ENCODE assay signal across 8 mouse cellular contexts in genomic region chr14:26638708-26639084, GRCm38 (mm10). TPM values are rescaled to one million over a fixed set of nuclear protein-coding genes. Genes with fewer than 3 reads are reported as not detected.
DNase-seq lines count a peak whose midpoint lies in the region; ATAC-seq lines count a peak whose summit lies in the region.

No protein-coding gene starts in this region.

- WGBS in limb, embryonic 11.5 days = 0% methylated on average over 16 of the region's 16 CpGs
- WGBS in midbrain, embryonic 11.5 days = 0% methylated on average over 16 of the region's 16 CpGs

- no peaks in the 10 kb centered on the region for H3K27me3 ChIP-seq in limb, embryonic 11.5 days (ENCODE audit: control insufficient read depth, insufficient read depth, low read length)
- H3K27me3 ChIP-seq in midbrain, embryonic 11.5 days (ENCODE audit: control insufficient read depth, insufficient read depth, low read length) = no peaks in the 10 kb centered on the region

- no peaks in the 10 kb centered on the region for H3K36me3 ChIP-seq in limb, embryonic 11.5 days (ENCODE audit: control insufficient read depth, insufficient read depth, low read length)
- H3K36me3 ChIP-seq in midbrain, embryonic 11.5 days (ENCODE audit: control insufficient read depth, insufficient read depth, low read length) = no peaks in the 10 kb centered on the region

- no peaks in the 10 kb centered on the region for H3K9me3 ChIP-seq in limb, embryonic 11.5 days (ENCODE audit: control insufficient read depth, low read length)
- no peaks in the 10 kb centered on the region for H3K9me3 ChIP-seq in midbrain, embryonic 11.5 days (ENCODE audit: control insufficient read depth, low read length)

- peak; percentile 41; the same call in 1 of the 2 replicates for ATAC-seq in limb, embryonic 11.5 days (ENCODE audit: insufficient number of reproducible peaks, low FRiP score, low TSS enrichment, low read depth)
- peak; percentile 34 for ATAC-seq in midbrain, embryonic 11.5 days (ENCODE audit: low FRiP score)

- H3K4me3 ChIP-seq in limb, embryonic 11.5 days (ENCODE audit: low read depth, low read length) = peak overlapping the region; percentile 98
- peak overlapping the region; percentile 94 for H3K4me3 ChIP-seq in midbrain, embryonic 11.5 days (ENCODE audit: low read depth, low read length)

- intact Hi-C loops in gastrocnemius, postnatal 14 days (cut with DNase I; ENCODE audit: low total_unique reads) = no loop called here

- peak; percentile 67 for DNase-seq in adipocyte (ENCODE audit: low spot score)
- DNase-seq in embryo, embryonic 10.5 days (ENCODE audit: low spot score) = peak; percentile 72
- DNase-seq in gastrocnemius, postnatal 14 days = peak; percentile 71
- DNase-seq in induced T-regulatory cell, adult 2 months (ENCODE audit: low read depth) = peak; percentile 81
- peak; percentile 74 for DNase-seq in limb, embryonic 11.5 days (ENCODE audit: low spot score)
- no peak for DNase-seq in midbrain, embryonic 11.5 days (ENCODE audit: low spot score, missing footprints)
- peak; percentile 42 for DNase-seq in skeletal muscle tissue, adult 2 months (ENCODE audit: low read depth, low spot score)
- DNase-seq in yolk sac, embryonic 10.5 days (ENCODE audit: low spot score) = peak; percentile 69

- H3K27ac ChIP-seq in limb, embryonic 11.5 days (replicated peaks; ENCODE audit: low read depth, low read length) = peak overlapping the region; percentile 88
- H3K27ac ChIP-seq in midbrain, embryonic 11.5 days (ENCODE audit: low read depth, low read length) = peak overlapping the region; percentile 92

- H3K4me2 ChIP-seq in limb, embryonic 11.5 days (ENCODE audit: low read depth, severe bottlenecking) = peak overlapping the region; percentile 49
- H3K4me2 ChIP-seq in midbrain, embryonic 11.5 days = peak overlapping the region; percentile 85

- H3K9ac ChIP-seq in limb, embryonic 11.5 days (ENCODE audit: low read length) = peak overlapping the region; percentile 90
- H3K9ac ChIP-seq in midbrain, embryonic 11.5 days (ENCODE audit: low read length) = peak overlapping the region; percentile 96

- H3K4me1 ChIP-seq in limb, embryonic 11.5 days (ENCODE audit: control insufficient read depth, insufficient read depth, low read length) = no peaks in the 10 kb centered on the region
- peaks cover 10% of the 10 kb centered on the region; the same call in 1 of the 2 replicates for H3K4me1 ChIP-seq in midbrain, embryonic 11.5 days (ENCODE audit: control insufficient read depth, insufficient read depth, low read length)

RNA-seq across cellular contexts. Expression of gene Arf4, which starts 0.8 kb away (rescaled TPM):
- 10 to 100 TPM; 53.4 to 71.0 TPM for total RNA-seq in gastrocnemius, postnatal 14 days (2021)
- polyA plus RNA-seq in limb, embryonic 11.5 days (2014; fragmentation: Nextera tagmentation; extraction: Ambion mirVana) = 581 and 585 TPM in 2 replicates
- polyA plus RNA-seq in midbrain, embryonic 11.5 days (2014; fragmentation: Nextera tagmentation; extraction: Ambion mirVana) = 586 and 633 TPM in 2 replicates

RNA-seq across cellular contexts. Expression of gene Pde12, which starts 31.0 kb away (rescaled TPM):
- total RNA-seq in gastrocnemius, postnatal 14 days (2021) = 1 to 10 TPM; 2.8 to 3.8 TPM
- 12.7 and 13.5 TPM in 2 replicates for polyA plus RNA-seq in limb, embryonic 11.5 days (2014; fragmentation: Nextera tagmentation; extraction: Ambion mirVana)
- 12.4 and 13.7 TPM in 2 replicates for polyA plus RNA-seq in midbrain, embryonic 11.5 days (2014; fragmentation: Nextera tagmentation; extraction: Ambion mirVana)

RNA-seq across cellular contexts. Expression of gene Dnah12, which starts 54.4 kb away (rescaled TPM):
- total RNA-seq in gastrocnemius, postnatal 14 days (2021) = not detected
- not detected in 2 replicates for polyA plus RNA-seq in limb, embryonic 11.5 days (2014; fragmentation: Nextera tagmentation; extraction: Ambion mirVana)
- 0.06 TPM in 1 of 2 replicates, not detected in the other for polyA plus RNA-seq in midbrain, embryonic 11.5 days (2014; fragmentation: Nextera tagmentation; extraction: Ambion mirVana)
